Mouse (Mus musculus) lung, embryonic 16.5 days (tissue): ENCODE measurements at regions not wholly inside any gene's neighbourhood (a gene's known extent, or its start where the extent isn't known, plus 50 kb on each side); places are given as distances from the start of the nearest gene placed in this dataset.

Experiments
- ATAC-seq: fragments of 200-750 bp; cut with Nextera tagmentation; 2 replicates; pipeline ENCODE4 v1.8.0; 2017; ENCODE audit warnings: low read depth, mild to moderate bottlenecking, moderate library complexity
- H3K27ac ChIP-seq: fragments of 300-500 bp; sonication (generic); 2 replicates; pipeline ENCODE4 v1.5.1; 2014; ENCODE audit warnings: mild to moderate bottlenecking, control low read depth, low read length
- H3K27me3 ChIP-seq: fragments of 300-500 bp; sonication (generic); 2 replicates; pipeline ENCODE4 v1.6.1; 2014; ENCODE audit warnings: low read depth, low read length, mixed read lengths; ENCODE audit not compliant: control insufficient read depth, insufficient read depth
- H3K36me3 ChIP-seq: fragments of 300-500 bp; sonication (generic); 2 replicates; pipeline ENCODE4 v1.6.1; 2014; ENCODE audit warnings: low read length; ENCODE audit not compliant: control insufficient read depth, insufficient read depth
- H3K4me1 ChIP-seq: fragments of 300-500 bp; sonication (generic); replicated peaks from 2 replicates; pipeline ENCODE4 v1.6.1; 2014; ENCODE audit warnings: low read length, mixed read lengths; ENCODE audit not compliant: control insufficient read depth, insufficient read depth
- H3K4me2 ChIP-seq: fragments of 300-500 bp; sonication (generic); 2 replicates; pipeline ENCODE4 v1.6.1; 2014; ENCODE audit warnings: low read depth, low read length, control low read depth
- H3K4me3 ChIP-seq: fragments of 300-500 bp; sonication (generic); 2 replicates; pipeline ENCODE4 v1.5.1; 2014; ENCODE audit warnings: mild to moderate bottlenecking, low read length, control low read depth
- H3K9ac ChIP-seq: fragments of 300-500 bp; sonication (generic); 2 replicates; pipeline ENCODE4 v1.6.1; 2014; ENCODE audit warnings: low read length, control low read depth
- H3K9me3 ChIP-seq: fragments of 300-500 bp; sonication (generic); 2 replicates; pipeline ENCODE4 v1.6.1; 2016; ENCODE audit warnings: low read length; ENCODE audit not compliant: control insufficient read depth
- WGBS: fragments of 180-500 bp; shearing (Covaris S2); extraction: QIAGEN DNeasy Blood & Tissue Kit; methylation state at CpG from one replicate; pipeline ENCODE4 v1.1.7; 2014; 5-methylcytosine and 5-hydroxymethylcytosine counted together

- 61% methylated on average over 4 of the region's 4 CpGs for WGBS
- no peak for ATAC-seq
Measured at GRCm38 (mm10) chr8:98955803-98956202, 460.5 kb downstream of the Cdh8 start.

DNA sequence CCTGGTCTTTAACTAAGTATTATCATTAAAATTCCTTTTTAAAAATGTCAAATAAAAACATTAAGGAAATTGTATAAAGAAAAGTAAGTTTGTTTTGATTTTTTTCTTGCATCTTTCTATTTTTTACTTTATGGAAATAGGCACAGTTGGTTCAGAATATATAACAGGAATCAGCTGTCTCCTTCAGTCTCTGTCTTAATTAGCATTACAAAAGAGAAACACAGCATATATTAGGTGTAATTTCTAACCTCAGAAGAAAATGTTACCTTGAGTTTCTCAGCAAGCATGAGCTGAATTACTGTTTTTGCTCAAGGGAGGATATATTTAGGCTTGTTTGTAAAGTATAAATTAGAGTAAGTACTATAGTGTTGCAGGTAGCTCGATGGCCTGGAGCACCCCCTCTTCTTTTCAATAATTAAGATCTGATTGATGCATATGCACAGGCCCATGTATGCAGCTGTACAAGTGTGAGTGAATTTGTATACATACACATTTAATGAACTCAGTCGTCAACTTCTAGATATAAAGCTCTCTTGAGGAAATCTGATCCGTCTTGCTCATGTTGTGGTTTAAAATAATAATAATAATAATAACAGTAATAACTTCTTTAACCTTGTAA lies 503.0 kb downstream of the Cdh8 start:
- ATAC-seq, result no peak
- H3K4me1 ChIP-seq, result no peaks in the 10 kb centered on the region
- no peak overlapping the region for H3K4me2 ChIP-seq
- H3K27ac ChIP-seq, result no peak overlapping the region
- WGBS, result 84% methylated on average over 3 of the region's 3 CpGs
- H3K4me3 ChIP-seq, result no peak overlapping the region
- H3K27me3 ChIP-seq, result no peaks in the 10 kb centered on the region
- H3K36me3 ChIP-seq, result no peaks in the 10 kb centered on the region
- no peak overlapping the region for H3K9ac ChIP-seq
- H3K9me3 ChIP-seq, result no peaks in the 10 kb centered on the region

More at GRCm38 (mm10) chr8:98955803-98956202, 460.5 kb downstream of the Cdh8 start:
- Histone ChIP-seq H3K27me3 (no peaks in the 10 kb centered on the region), H3K27ac (no peak overlapping the region), H3K9ac (no peak overlapping the region), H3K36me3 (no peaks in the 10 kb centered on the region), H3K4me2 (no peak overlapping the region), H3K9me3 (no peaks in the 10 kb centered on the region), H3K4me3 (no peak overlapping the region), H3K4me1 (no peaks in the 10 kb centered on the region)

- Histone ChIP-seq H3K27me3 (no peaks in the 10 kb centered on the region), H3K4me1 (no peaks in the 10 kb centered on the region), H3K36me3 (no peaks in the 10 kb centered on the region), H3K9ac (no peak overlapping the region), H3K4me3 (no peak overlapping the region), H3K9me3 (no peaks in the 10 kb centered on the region), H3K4me2 (no peak overlapping the region), H3K27ac (no peak overlapping the region)
- ATAC-seq, result no peak
- 76% methylated on average over 4 of the region's 4 CpGs for WGBS
Measured at GRCm38 (mm10) chr8:98893331-98893730, 522.9 kb downstream of the Cdh8 start.

GRCm38 (mm10) chr8:98861664-98862306 lies 554.5 kb downstream of the Cdh8 start:
- H3K4me3 ChIP-seq, result no peak overlapping the region
- H3K4me1 ChIP-seq, result no peaks in the 10 kb centered on the region
- no peaks in the 10 kb centered on the region for H3K27me3 ChIP-seq
- H3K9ac ChIP-seq, result no peak overlapping the region
- H3K27ac ChIP-seq, result no peak overlapping the region
- ATAC-seq, result no peak
- no peaks in the 10 kb centered on the region for H3K9me3 ChIP-seq
- 64% methylated on average over 2 of the region's 2 CpGs for WGBS
- no peaks in the 10 kb centered on the region for H3K36me3 ChIP-seq
- no peak overlapping the region for H3K4me2 ChIP-seq

DNA sequence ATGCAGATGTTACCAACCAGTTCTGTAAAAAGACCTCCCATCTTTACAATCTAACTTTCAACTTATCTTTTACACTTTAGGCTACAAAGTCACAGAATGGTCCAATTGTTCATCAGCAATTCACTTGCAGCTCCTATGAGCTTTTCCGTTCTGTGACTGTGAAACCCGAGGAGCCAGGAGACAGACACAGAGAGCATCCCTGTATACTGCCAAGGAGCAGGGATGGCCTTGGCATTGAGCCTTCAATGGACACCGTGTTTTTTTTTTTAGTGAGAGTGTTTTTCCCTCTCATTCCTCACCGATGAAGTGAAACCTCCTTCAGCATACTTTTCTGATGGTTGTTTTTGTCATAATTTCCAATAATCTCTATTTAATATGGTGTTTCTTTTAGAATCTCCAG lies 555.1 kb downstream of the Cdh8 start:
- no peak overlapping the region for H3K9ac ChIP-seq
- no peaks in the 10 kb centered on the region for H3K27me3 ChIP-seq
- no peak overlapping the region for H3K4me2 ChIP-seq
- 57% methylated on average over 4 of the region's 4 CpGs for WGBS
- H3K36me3 ChIP-seq, result no peaks in the 10 kb centered on the region
- no peaks in the 10 kb centered on the region for H3K9me3 ChIP-seq
- ATAC-seq, result no peak
- no peaks in the 10 kb centered on the region for H3K4me1 ChIP-seq
- H3K4me3 ChIP-seq, result no peak overlapping the region
- H3K27ac ChIP-seq, result no peak overlapping the region

DNA sequence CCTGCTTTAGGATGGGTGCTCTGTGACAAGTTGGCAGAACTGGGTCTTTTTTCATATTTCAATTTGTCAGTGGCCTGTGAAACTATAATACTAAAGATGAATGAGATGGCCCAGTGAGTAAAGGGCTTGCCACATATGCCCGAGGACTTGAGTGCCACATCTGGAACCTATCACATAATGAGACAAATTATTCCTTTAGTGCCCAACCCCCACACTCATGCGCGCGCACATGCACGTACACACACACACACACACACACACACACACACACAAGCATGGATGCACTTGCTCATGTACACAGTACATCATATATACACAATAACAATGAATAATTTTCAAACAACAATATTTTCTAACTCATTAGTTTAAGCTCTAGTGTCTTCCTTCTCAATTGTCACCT lies 555.9 kb downstream of the Cdh8 start:
- no peak overlapping the region for H3K4me3 ChIP-seq
- no peaks in the 10 kb centered on the region for H3K4me1 ChIP-seq
- no peaks in the 10 kb centered on the region for H3K9me3 ChIP-seq
- no peak overlapping the region for H3K4me2 ChIP-seq
- H3K9ac ChIP-seq, result no peak overlapping the region
- no peak overlapping the region for H3K27ac ChIP-seq
- no peak for ATAC-seq
- 79% methylated on average over 5 of the region's 5 CpGs for WGBS
- H3K27me3 ChIP-seq, result no peaks in the 10 kb centered on the region
- no peaks in the 10 kb centered on the region for H3K36me3 ChIP-seq

DNA sequence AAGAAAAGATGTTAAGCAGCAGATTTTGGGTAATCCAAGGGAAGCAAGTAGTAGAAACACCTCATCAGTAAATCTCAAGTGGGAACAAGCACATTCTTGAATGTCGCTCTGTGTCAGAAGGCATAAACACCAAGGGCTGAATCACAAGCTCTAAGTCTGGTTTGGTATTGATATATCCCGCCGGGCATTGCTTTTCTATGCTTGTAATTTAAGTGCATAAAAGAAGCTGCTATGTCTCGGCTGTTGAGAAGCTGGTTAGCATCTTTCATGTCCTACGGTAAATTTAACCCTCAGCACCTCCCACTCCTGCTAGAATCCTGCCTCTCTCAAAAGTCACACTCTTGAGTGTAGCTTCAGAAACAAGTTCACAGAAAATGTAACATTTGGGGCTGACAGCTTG lies 586.8 kb downstream of the Cdh8 start:
- Histone ChIP-seq H3K27ac (no peak overlapping the region), H3K9me3 (no peaks in the 10 kb centered on the region), H3K4me2 (no peak overlapping the region), H3K4me3 (no peak overlapping the region), H3K9ac (no peak overlapping the region), H3K36me3 (no peaks in the 10 kb centered on the region), H3K27me3 (no peaks in the 10 kb centered on the region), H3K4me1 (no peaks in the 10 kb centered on the region)
- WGBS, result 45% methylated on average over 5 of the region's 5 CpGs
- ATAC-seq, result no peak

DNA sequence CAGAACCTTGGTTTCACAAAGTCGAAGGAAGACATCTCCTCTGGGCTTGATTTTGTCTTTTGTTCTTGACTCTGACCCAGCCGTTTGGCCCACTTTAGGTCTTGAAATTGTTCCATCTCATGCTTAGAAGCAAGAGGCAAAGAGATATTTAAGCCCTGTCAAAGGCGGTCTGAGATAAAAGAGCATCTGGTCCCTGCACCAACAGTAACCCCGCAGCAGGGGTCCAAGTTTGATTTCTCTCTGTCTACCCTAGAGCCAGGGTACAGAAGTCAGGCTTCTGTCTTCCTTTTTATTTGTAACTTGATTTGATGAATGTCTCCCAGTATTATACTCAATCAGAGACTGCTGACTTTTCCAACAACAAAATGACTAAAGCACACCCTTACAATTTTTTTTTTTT lies 587.3 kb downstream of the Cdh8 start:
- Histone ChIP-seq H3K36me3 (no peaks in the 10 kb centered on the region), H3K4me1 (no peaks in the 10 kb centered on the region), H3K4me2 (no peak overlapping the region), H3K27ac (no peak overlapping the region), H3K4me3 (no peak overlapping the region), H3K27me3 (no peaks in the 10 kb centered on the region), H3K9ac (no peak overlapping the region), H3K9me3 (no peaks in the 10 kb centered on the region)
- no peak for ATAC-seq
- WGBS, result 45% methylated on average over 4 of the region's 4 CpGs

DNA sequence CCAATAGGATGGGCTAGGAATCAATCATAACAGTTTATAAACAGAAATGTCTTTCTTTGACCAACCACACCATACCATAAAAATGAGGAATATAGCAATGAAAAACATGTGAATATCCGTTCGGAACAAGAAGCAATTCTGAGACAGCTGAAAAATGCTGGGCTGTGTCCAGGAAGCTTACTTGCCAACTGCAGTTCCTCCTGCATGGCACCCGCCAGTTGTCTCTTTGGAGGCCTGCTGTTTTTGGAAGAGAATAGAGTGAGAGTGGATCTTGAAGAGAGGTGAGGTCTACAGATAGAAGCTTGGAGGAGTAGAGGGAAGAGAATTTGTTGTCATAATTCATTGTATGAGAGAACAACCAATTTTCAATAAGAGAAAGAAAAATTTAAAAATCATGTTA lies 604.3 kb downstream of the Cdh8 start:
- H3K9me3 ChIP-seq, result no peaks in the 10 kb centered on the region
- H3K4me1 ChIP-seq, result no peaks in the 10 kb centered on the region
- H3K4me3 ChIP-seq, result no peak overlapping the region
- ATAC-seq, result no peak
- no peaks in the 10 kb centered on the region for H3K27me3 ChIP-seq
- 65% methylated on average over 3 of the region's 3 CpGs for WGBS
- no peaks in the 10 kb centered on the region for H3K36me3 ChIP-seq
- no peak overlapping the region for H3K4me2 ChIP-seq
- H3K9ac ChIP-seq, result no peak overlapping the region
- no peak overlapping the region for H3K27ac ChIP-seq
